Mouse (Mus musculus) monocyte, adult 2 months (primary cell): ENCODE results near the gene Kcng3.
A peak's percentile ranks its signal among the peaks of the same experiment; 100 is the strongest.

Source experiments
- DNase-seq, 2 experiments: peaks; one replicate each; pipeline ENCODE4 v3.0.0; 2022; ENCODE audit warnings: low spot score in 2 of 2, low read depth in 1 of 2

Kcng3 gene

DNA sequence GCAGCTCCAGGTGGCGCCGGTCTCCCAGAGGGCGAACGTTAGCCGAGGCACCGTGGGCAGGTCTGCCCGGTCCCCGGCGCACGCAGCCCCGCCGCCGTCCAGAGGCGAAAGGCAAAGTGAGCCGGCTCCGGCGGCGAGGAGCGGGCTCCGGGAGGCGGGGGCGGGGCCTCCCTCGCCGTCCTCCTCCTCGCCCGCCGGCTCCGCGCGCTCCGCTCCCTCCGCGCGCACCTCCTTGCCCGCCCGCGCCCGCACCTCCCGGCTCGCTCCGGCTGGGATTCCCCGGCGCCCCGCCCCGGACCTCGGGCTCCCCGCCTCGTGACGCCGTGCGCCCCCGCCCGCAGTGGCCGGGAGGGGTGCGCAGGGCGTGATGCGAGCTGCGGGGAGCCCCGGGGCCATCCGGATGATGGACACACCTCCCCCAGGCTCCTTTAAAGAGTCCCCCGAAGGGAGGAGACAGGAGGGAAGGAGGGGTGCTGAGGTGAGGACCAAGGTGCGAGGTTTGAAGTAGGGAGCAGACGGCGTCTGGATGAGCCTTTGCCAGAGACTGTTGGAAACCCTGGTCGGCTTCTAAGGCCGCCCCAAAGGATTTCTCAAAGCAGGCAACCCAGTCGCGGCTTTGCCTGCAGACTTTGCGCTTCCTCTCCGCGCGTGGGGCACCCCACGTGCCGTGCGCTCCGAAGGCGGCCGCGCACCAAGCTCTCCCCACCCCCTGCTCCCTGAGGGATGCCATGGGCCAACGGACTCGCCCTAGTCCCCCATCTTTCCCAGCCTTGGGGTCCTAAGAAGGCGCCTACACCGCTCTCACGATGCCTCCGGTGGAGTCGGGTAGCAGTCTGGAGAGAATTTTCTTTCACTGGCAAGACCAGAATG lies at the start of gene Kcng3:
Gene Kcng3 (minus strand): TSS at position 113 of the 870 bp plus-strand sequence.
- DNase-seq: peak in 1 of 2 experiments; percentile 8

DNA sequence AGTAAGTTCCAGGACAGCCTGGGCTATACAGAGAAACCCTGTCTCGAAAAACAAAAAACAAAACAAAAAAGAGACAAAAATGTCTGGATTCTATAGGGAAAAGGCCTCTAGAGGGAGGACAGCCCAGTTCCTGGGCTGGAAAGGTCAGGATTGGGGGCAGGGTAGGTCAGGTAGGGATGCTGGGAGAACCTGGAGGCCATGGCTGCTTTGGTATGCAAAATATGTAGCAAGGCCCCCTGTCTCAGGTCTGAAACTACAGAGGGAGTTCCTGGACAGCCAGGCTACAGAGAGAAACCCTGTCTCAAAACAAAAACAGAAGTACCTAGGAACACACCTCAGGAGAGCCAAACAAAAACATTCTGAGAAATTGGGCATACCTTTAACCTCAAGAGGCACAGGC lies 45.7 kb upstream of the Kcng3 start:
- no peak for DNase-seq

GRCm38 (mm10) chr17:83672685-83673084 lies 41.0 kb upstream of the Kcng3 start:
- DNase-seq: no peak

GRCm38 (mm10) chr17:83667934-83668690 lies 36.4 kb upstream of the Kcng3 start:
- no peak for DNase-seq

- no peak for DNase-seq
These were observed 35.0 kb upstream of the Kcng3 start for GRCm38 (mm10) chr17:83666597-83667287.

GRCm38 (mm10) chr17:83664761-83665160 lies 33.1 kb upstream of the Kcng3 start:
- DNase-seq: no peak

DNA sequence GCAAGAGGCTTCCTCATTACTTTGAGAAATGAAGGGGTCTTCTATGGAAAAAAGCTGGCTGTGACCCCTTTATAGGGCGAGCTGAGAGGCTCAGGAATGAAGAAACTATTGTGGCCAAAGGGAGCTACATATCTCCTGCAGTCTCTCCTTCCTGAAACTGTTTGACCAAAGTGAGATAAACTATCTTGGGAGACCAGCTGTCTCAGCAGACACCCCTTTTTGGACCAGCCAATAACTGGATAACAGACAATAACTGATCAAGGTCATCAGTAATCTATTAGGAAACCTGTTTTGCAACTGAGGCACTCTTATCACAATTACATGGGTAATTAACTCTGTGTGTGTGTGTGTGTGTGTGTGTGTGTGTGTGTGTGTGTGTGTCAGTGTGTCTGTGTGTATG lies 27.2 kb upstream of the Kcng3 start:
- no peak for DNase-seq

DNA sequence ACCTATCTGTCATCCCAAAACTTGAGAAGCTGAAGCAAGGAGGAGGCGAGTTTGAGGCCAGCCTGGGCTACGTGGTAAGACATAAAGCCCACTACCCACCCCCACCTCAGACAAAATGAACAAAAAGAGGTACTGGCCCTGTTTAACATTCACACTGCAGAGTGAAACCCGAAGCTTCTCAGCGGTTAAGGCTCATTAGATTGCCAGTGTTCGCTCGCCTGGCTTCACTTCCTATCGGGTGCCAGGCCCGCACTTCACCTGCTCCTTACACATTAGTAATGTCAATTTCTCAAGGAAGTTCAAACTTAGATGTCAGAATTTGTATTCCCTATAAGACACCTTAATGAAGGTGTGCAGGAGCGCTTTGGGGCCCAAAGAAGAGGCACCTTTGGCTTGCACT lies 25.7 kb upstream of the Kcng3 start:
- DNase-seq: no peak

- no peak for DNase-seq
These were observed 24.0 kb upstream of the Kcng3 start for GRCm38 (mm10) chr17:83655732-83656131.

- DNase-seq: no peak
These were observed 23.0 kb upstream of the Kcng3 start for GRCm38 (mm10) chr17:83654651-83655136.

- no peak for DNase-seq
These were observed 21.9 kb upstream of the Kcng3 start for GRCm38 (mm10) chr17:83653635-83654034.

DNA sequence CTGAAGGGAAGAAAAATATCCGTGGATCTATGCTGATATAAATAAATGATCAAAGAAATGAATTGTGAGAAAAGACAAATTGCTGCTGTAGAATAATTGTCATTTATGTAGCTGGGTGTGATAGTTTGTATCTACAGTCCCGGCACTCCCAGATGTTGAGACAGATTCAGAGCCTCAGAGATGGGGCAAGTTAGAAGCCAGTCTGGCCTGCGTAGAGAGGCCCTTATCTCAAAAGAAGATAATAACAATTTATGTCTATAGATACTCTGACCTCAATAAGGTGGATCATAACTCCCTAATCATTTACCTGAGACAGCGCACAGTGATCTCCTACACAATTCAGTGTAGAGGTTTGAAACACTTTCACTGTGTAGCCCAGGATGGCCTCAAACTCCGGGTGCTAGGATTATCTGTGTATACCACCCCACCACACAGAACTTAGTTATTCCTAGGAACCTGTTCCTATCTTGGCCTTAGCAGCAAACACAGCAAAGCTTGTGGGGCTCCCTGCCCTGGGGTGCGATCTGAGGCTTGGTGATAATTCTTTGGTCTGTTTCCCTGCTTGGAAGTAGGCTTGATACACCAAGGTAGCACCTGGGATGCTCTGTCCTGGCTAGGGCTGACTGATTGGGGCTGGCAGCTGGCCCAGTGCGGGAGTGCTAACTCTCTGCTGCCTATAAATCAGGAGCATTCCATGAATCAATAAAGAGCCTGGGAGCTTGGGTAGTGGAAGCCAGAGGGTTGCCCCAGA lies 19.4 kb upstream of the Kcng3 start:
- DNase-seq: no peak

DNA sequence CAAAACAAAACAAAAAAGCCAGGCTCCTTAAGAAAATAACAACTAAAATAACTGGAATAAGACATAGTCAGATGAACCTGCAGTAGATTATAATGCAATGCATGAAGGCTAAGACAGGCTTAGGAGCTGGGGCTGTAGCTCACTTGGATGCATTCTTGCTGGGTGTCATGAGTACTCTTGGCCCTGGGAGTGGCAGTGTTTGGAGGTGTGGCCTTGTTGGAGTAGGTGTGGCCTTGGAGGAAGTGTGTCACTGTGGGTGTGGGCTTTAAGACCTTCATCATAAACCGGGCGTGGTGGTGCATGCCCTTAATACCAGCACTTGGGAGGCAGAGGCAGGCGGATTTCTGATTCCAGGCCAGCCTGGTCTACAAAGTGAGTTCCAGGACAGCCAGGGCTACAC lies 18.3 kb upstream of the Kcng3 start:
- DNase-seq: no peak

GRCm38 (mm10) chr17:83647413-83647812 lies 15.7 kb upstream of the Kcng3 start:
- DNase-seq: no peak

- no peak for DNase-seq
These were observed 14.9 kb upstream of the Kcng3 start for GRCm38 (mm10) chr17:83646425-83647163.

GRCm38 (mm10) chr17:83645226-83645808 lies 13.6 kb upstream of the Kcng3 start:
- DNase-seq: peak in 1 of 2 experiments; percentile 21

- peak in 1 of 2 experiments; percentile 28 for DNase-seq
These were observed 5.7 kb upstream of the Kcng3 start for GRCm38 (mm10) chr17:83637393-83637792.

GRCm38 (mm10) chr17:83636443-83636842 lies 4.7 kb upstream of the Kcng3 start:
- DNase-seq: no peak
